ENCODE assay signal across 8 mouse cellular contexts in genomic region chr9:34993467-34994211, GRCm38 (mm10).
A peak's percentile ranks its signal among the peaks of the same experiment; 100 is the strongest.
DNase-seq lines count a peak whose midpoint lies in the region; ATAC-seq and TF ChIP-seq lines count a peak whose summit lies in the region.

No protein-coding gene starts in this region.

- intact Hi-C loops in heart, postnatal 36 days (cut with DNase I) = no loop called here

- 51% methylated on average over 4 of the region's 4 CpGs for WGBS in forebrain, postnatal 0 days
- WGBS in liver, postnatal 0 days (ENCODE audit: insufficient replicate concordance) = 46% methylated on average over 4 of the region's 4 CpGs

- H3K9ac ChIP-seq in forebrain, postnatal 0 days = no peak overlapping the region
- H3K9ac ChIP-seq in liver, postnatal 0 days (replicated peaks) = no peak overlapping the region

- no peak overlapping the region for H3K4me2 ChIP-seq in forebrain, postnatal 0 days (ENCODE audit: low read depth)
- no peak overlapping the region for H3K4me2 ChIP-seq in liver, postnatal 0 days (ENCODE audit: low read depth, low read length)

- H3K27me3 ChIP-seq in forebrain, postnatal 0 days (ENCODE audit: insufficient read depth, low read length) = no peaks in the 10 kb centered on the region
- H3K27me3 ChIP-seq in liver, postnatal 0 days (ENCODE audit: insufficient read depth, low read length) = no peaks in the 10 kb centered on the region

- no peaks in the 10 kb centered on the region for H3K9me3 ChIP-seq in forebrain, postnatal 0 days (ENCODE audit: low read length)
- no peaks in the 10 kb centered on the region for H3K9me3 ChIP-seq in liver, postnatal 0 days (ENCODE audit: low read length)

- TF ChIP-seq EP300 in liver, postnatal 0 days (IDR thresholded peaks at IDR 0.05; ENCODE audit: low read depth) = no peak

- no peak overlapping the region for H3K27ac ChIP-seq in forebrain, postnatal 0 days (ENCODE audit: low read depth, low read length)
- no peak overlapping the region for H3K27ac ChIP-seq in liver, postnatal 0 days (ENCODE audit: low read depth)

- peaks cover 3% of the 10 kb centered on the region; the same call in 1 of the 2 replicates for H3K36me3 ChIP-seq in forebrain, postnatal 0 days (ENCODE audit: insufficient read depth)
- no peaks in the 10 kb centered on the region for H3K36me3 ChIP-seq in liver, postnatal 0 days (replicated peaks; ENCODE audit: insufficient read depth, low read length)

- no peaks in the 10 kb centered on the region for H3K4me1 ChIP-seq in forebrain, postnatal 0 days (ENCODE audit: insufficient read depth)
- H3K4me1 ChIP-seq in liver, postnatal 0 days (ENCODE audit: insufficient read depth) = no peaks in the 10 kb centered on the region

- peak; percentile 66 for DNase-seq in ES-CJ7 (ENCODE audit: low read depth, low spot score)
- DNase-seq in adrenal gland, adult 8-10 months = peak; percentile 93
- peak; percentile 76 for DNase-seq in forebrain, postnatal 0 days
- DNase-seq in heart, postnatal 36 days = peak; percentile 81 to 84
- DNase-seq in layer of hippocampus, postnatal 36 days = peak; percentile 71 to 75
- DNase-seq in ovary, postnatal 36 days (ENCODE audit: low spot score) = peak; percentile 83
- DNase-seq in liver, postnatal 0 days = no peak

- TF ChIP-seq CTCF in forebrain, postnatal 0 days (IDR thresholded peaks at IDR 0.05; ENCODE audit: low read depth) = no peak
- no peak for TF ChIP-seq CTCF in liver, postnatal 0 days (IDR thresholded peaks at IDR 0.05; ENCODE audit: low read depth)

- no peak overlapping the region for H3K4me3 ChIP-seq in forebrain, postnatal 0 days (ENCODE audit: low read depth, low read length)
- no peak overlapping the region for H3K4me3 ChIP-seq in liver, postnatal 0 days (ENCODE audit: low read depth, low read length)

- ATAC-seq in forebrain, postnatal 0 days = peak; percentile 53
- no peak for ATAC-seq in monocyte, adult 5-6 weeks (replicated peaks; ENCODE audit: insufficient number of reproducible peaks, low FRiP score, low TSS enrichment, poor library complexity, severe bottlenecking)
- ATAC-seq in liver, postnatal 0 days = no peak
